Mouse (Mus musculus): Measurements from ENCODE around the gene Ifna16. TPM values are rescaled to one million over a fixed set of nuclear protein-coding genes. Genes with fewer than 3 reads are reported as not detected.

Gene Ifna16
- total RNA-seq (2023) = not detected

DNA sequence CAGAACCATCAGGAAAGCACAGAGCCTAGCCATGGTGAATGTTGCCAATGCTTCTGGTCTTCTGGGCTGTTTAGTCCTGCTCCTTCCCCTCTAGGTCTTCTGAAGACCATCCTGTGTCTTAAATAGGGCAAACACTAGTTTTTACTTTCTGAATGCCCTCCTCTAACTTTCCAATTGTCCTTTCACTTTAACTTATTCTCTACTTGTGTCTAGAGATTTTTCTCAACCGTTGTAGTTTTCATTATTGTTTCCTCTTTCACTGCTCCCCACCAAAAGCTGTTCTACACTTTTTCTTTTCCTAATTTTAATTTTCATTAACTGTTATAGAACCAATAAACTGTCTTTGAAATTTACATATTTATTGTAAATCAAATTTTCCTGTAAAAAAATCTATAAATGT lies at the start of gene Ifna16:
Gene Ifna16 (minus strand): TSS at position 101 of the 400 bp plus-strand sequence.

GRCm38 (mm10) chr4:88721791-88722721 lies 45.3 kb upstream of the Ifna16 start, which contains the start of the genes Gm26566 and Klhl9:
TSS of gene Gm26566 (plus strand) at chr4:88721805.
TSS of gene Klhl9 (minus strand) at chr4:88722465.

GRCm38 (mm10) chr4:88691259-88691658 lies 14.5 kb upstream of the Ifna16 start, which contains the start of gene Ifnab:
TSS of gene Ifnab (minus strand) at chr4:88691359.

DNA sequence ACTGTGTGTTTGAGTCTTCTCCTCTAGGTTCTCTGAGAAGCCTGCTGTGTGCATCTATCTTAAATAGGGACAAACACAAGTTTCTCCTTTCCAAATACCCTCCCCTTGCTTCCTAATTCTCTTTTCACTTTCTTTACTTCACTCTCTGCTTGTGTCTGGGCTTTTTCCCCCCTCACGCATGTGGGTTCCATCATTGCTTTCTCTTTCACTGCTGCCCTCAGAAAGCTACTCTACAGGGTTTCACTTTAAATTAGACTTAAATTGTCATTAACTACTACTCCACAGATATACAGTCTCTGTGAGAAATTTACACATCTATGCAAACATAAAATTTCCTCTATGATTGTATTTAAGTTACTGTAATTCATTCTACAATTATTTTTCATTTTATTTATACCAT lies 7.1 kb upstream of the Ifna16 start, which contains the start of gene Ifna2:
Gene Ifna2 (minus strand): TSS at position 101 of the 400 bp plus-strand sequence.

GRCm38 (mm10) chr4:88644359-88644758 lies 32.4 kb downstream of the Ifna16 start, which contains the start of gene Ifna13:
TSS of gene Ifna13 (minus strand) at chr4:88644459.

DNA sequence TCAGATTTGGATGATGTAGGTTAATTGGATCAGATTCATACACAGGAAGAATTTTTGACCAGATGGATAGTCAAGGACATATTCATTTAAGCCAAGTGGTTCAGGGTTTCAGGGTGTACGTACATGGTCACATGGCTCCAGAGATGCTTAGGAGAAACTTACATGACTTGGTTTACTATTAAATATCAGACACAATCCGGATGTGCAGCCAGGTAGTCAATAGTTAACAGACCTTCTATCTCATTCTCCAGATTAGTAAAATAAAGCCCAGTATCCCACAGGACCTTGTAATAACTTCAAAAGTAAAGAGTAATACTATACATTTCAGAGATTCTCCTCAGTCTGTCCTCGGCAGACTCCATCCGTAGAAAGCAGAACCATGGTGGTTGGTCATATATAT lies 42.4 kb downstream of the Ifna16 start, which contains the start of gene C87499:
Gene C87499 (minus strand): TSS at position 101 of the 400 bp plus-strand sequence.

Other genes starting within 250 kb of the Ifna16 start
- gene Hacd4, start 238.0 kb downstream of the Ifna16 start, total RNA-seq (2023) = 10 to 100 TPM; 46.7 to 55.0 TPM
- not detected for gene Ifnb1, start 154.2 kb downstream of the Ifna16 start, total RNA-seq (2023)
- gene Ifna15, start 118.7 kb downstream of the Ifna16 start, total RNA-seq (2023) = not detected
- not detected for gene Ifna14, start 105.1 kb downstream of the Ifna16 start, total RNA-seq (2023)
- not detected for gene Ifna9, start 84.5 kb downstream of the Ifna16 start, total RNA-seq (2023)
- not detected for gene Ifna12, start 73.5 kb downstream of the Ifna16 start, total RNA-seq (2023)
- gene C87499, start 42.5 kb downstream of the Ifna16 start, total RNA-seq (2023) = not detected
- not detected for gene Ifna13, start 32.5 kb downstream of the Ifna16 start, total RNA-seq (2023)
- not detected for gene Ifna2, start 7.0 kb upstream of the Ifna16 start, total RNA-seq (2023)
- not detected for gene Ifnab, start 14.4 kb upstream of the Ifna16 start, total RNA-seq (2023)
- 1 to 10 TPM in 1 of 2 experiments, not detected in 1; 1.6 TPM for gene Gm26566, start 44.9 kb upstream of the Ifna16 start, total RNA-seq (2023)
- 10 to 100 TPM; 72.7 to 83.4 TPM for gene Klhl9, start 45.5 kb upstream of the Ifna16 start, total RNA-seq (2023)
- not detected for gene Gm13271, start 77.9 kb upstream of the Ifna16 start, total RNA-seq (2023)
- not detected for gene Gm13283, start 83.2 kb upstream of the Ifna16 start, total RNA-seq (2023)
- not detected for gene Gm13290, start 96.9 kb upstream of the Ifna16 start, total RNA-seq (2023)
- gene Gm13289, start 100.0 kb upstream of the Ifna16 start, total RNA-seq (2023) = not detected
- gene Gm13272, start 102.9 kb upstream of the Ifna16 start, total RNA-seq (2023) = not detected
- not detected for gene Ifnz, start 105.2 kb upstream of the Ifna16 start, total RNA-seq (2023)
- not detected for gene Gm13276, start 108.8 kb upstream of the Ifna16 start, total RNA-seq (2023)
- not detected for gene Gm13277, start 111.7 kb upstream of the Ifna16 start, total RNA-seq (2023)
- gene Gm13278, start 114.6 kb upstream of the Ifna16 start, total RNA-seq (2023) = not detected
- not detected for gene Gm13275, start 117.6 kb upstream of the Ifna16 start, total RNA-seq (2023)
- gene Gm13279, start 120.5 kb upstream of the Ifna16 start, total RNA-seq (2023) = not detected
- under 1 TPM; 0.42 to 0.91 TPM for gene Gm13285, start 122.7 kb upstream of the Ifna16 start, total RNA-seq (2023)
- gene Gm13287, start 126.3 kb upstream of the Ifna16 start, total RNA-seq (2023) = not detected
- gene Gm13288, start 128.6 kb upstream of the Ifna16 start, total RNA-seq (2023) = not detected
- gene Ifna7, start 139.3 kb upstream of the Ifna16 start, total RNA-seq (2023) = not detected
- gene Ifna11, start 143.0 kb upstream of the Ifna16 start, total RNA-seq (2023) = not detected
- not detected for gene Ifna6, start 150.5 kb upstream of the Ifna16 start, total RNA-seq (2023)
- gene Ifna5, start 158.6 kb upstream of the Ifna16 start, total RNA-seq (2023) = not detected
- gene Ifna4, start 164.9 kb upstream of the Ifna16 start, total RNA-seq (2023) = not detected
- not detected for gene Ifna1, start 173.2 kb upstream of the Ifna16 start, total RNA-seq (2023)
- gene Ifne, start 203.3 kb upstream of the Ifna16 start, total RNA-seq (2023) = not detected